Mouse (Mus musculus): ENCODE results near the gene Bri3bp.

GRCm38 (mm10) chr5:125446344-125446743, 5.0 kb downstream of the Bri3bp start:
- TF ChIP-seq CTCF (IDR thresholded peaks at IDR 0.05; ENCODE audit: low read depth): no peak
- TF ChIP-seq EP300 (IDR thresholded peaks at IDR 0.05; ENCODE audit: low read depth): no peak
